Comparison of ENCODE assay signal across 29 mouse cellular contexts in the genomic region with DNA sequence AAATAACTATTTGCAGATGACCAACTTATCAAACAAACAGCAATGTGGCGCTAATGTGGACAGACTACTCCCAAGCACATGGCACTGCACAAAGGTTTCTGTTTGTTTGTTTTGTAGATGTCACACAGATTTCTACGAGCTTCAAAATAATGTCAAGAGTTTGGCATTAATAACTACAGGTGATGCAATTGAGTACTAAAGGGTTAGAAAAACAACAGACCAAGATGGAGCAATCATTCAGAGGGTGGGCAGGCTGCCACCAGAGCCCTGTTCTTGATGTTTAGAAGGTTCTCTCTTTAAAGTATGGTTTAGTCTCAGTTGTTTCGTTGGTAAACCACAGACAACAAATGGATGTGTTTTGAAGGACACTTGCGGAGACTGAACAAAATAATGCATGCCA.
DNase-seq lines count a peak whose midpoint lies in the region; ATAC-seq lines count a peak whose summit lies in the region.
"Had no signal": no experiment of that assay in that cellular context is flagged by ENCODE, and none has a peak within 500 bp of the region (broad histone marks: within the 10 kb centered on the region; RNA-seq: fewer than 3 reads in every experiment).

No protein-coding gene starts in this region.

- 58% methylated on average over 4 of the region's 4 CpGs for WGBS in embryonic facial prominence, embryonic 14.5 days
- 65% methylated on average over 4 of the region's 4 CpGs for WGBS in embryonic facial prominence, embryonic 10.5 days

- H3K4me1 ChIP-seq in embryonic facial prominence, embryonic 14.5 days (ENCODE audit: control insufficient read depth, insufficient read depth, low read length): no peaks in the 10 kb centered on the region
- H3K4me1 ChIP-seq in embryonic facial prominence, embryonic 10.5 days: no peaks in the 10 kb centered on the region
- H3K4me1 ChIP-seq: forebrain, embryonic 10.5 days; forebrain, embryonic 15.5 days; heart, embryonic 13.5 days; hindbrain, embryonic 10.5 days; hindbrain, embryonic 15.5 days; limb, embryonic 13.5 days; liver, embryonic 13.5 days; midbrain, embryonic 10.5 days; stomach, embryonic 15.5 days had no signal

- no peaks in the 10 kb centered on the region for H3K36me3 ChIP-seq in embryonic facial prominence, embryonic 14.5 days (ENCODE audit: control insufficient read depth, insufficient read depth, low read length)
- no peaks in the 10 kb centered on the region for H3K36me3 ChIP-seq in embryonic facial prominence, embryonic 10.5 days (replicated peaks)
- H3K36me3 ChIP-seq: forebrain, embryonic 10.5 days; forebrain, embryonic 15.5 days; heart, embryonic 13.5 days; hindbrain, embryonic 10.5 days; hindbrain, embryonic 15.5 days; limb, embryonic 13.5 days; liver, embryonic 13.5 days; midbrain, embryonic 10.5 days; stomach, embryonic 15.5 days had no signal

- no peaks in the 10 kb centered on the region for H3K9me3 ChIP-seq in embryonic facial prominence, embryonic 14.5 days (ENCODE audit: control insufficient read depth, low read length)
- no peaks in the 10 kb centered on the region for H3K9me3 ChIP-seq in embryonic facial prominence, embryonic 10.5 days
- H3K9me3 ChIP-seq: forebrain, embryonic 10.5 days; forebrain, embryonic 15.5 days; heart, embryonic 13.5 days; hindbrain, embryonic 10.5 days; hindbrain, embryonic 15.5 days; limb, embryonic 13.5 days; liver, embryonic 13.5 days; midbrain, embryonic 10.5 days; stomach, embryonic 15.5 days had no signal

- H3K27me3 ChIP-seq in embryonic facial prominence, embryonic 14.5 days (replicated peaks; ENCODE audit: control insufficient read depth, insufficient read depth, low read length): no peaks in the 10 kb centered on the region
- H3K27me3 ChIP-seq in embryonic facial prominence, embryonic 10.5 days (replicated peaks; ENCODE audit: low read depth, poor library complexity, severe bottlenecking): no peaks in the 10 kb centered on the region
- H3K27me3 ChIP-seq: forebrain, embryonic 15.5 days; heart, embryonic 13.5 days; hindbrain, embryonic 15.5 days; limb, embryonic 13.5 days; liver, embryonic 13.5 days; stomach, embryonic 15.5 days had no signal

- H3K9ac ChIP-seq in embryonic facial prominence, embryonic 14.5 days (ENCODE audit: low read depth, low read length): no peak overlapping the region
- H3K9ac ChIP-seq: forebrain, embryonic 15.5 days; heart, embryonic 13.5 days; hindbrain, embryonic 15.5 days; limb, embryonic 13.5 days; liver, embryonic 13.5 days; lung, embryonic 14.5 days; stomach, embryonic 15.5 days had no signal

- no peak overlapping the region for H3K4me2 ChIP-seq in embryonic facial prominence, embryonic 14.5 days (ENCODE audit: low read depth, low read length)
- H3K4me2 ChIP-seq: forebrain, embryonic 15.5 days; heart, embryonic 13.5 days; hindbrain, embryonic 15.5 days; limb, embryonic 13.5 days; liver, embryonic 13.5 days; lung, embryonic 14.5 days; stomach, embryonic 15.5 days had no signal

- intact Hi-C loops in heart, postnatal 25 days (cut with DNase I): no loop called here

- no peak overlapping the region for H3K4me3 ChIP-seq in embryonic facial prominence, embryonic 14.5 days (ENCODE audit: low read depth, low read length)
- no peak overlapping the region for H3K4me3 ChIP-seq in embryonic facial prominence, embryonic 10.5 days
- H3K4me3 ChIP-seq: forebrain, embryonic 10.5 days; forebrain, embryonic 15.5 days; heart, embryonic 13.5 days; hindbrain, embryonic 10.5 days; hindbrain, embryonic 15.5 days; limb, embryonic 13.5 days; liver, embryonic 13.5 days; midbrain, embryonic 10.5 days; stomach, embryonic 15.5 days had no signal

- ATAC-seq in embryonic facial prominence, embryonic 14.5 days (ENCODE audit: low read depth): no peak
- ATAC-seq: CD4-positive, CD25-positive, alpha-beta regulatory T cell, adult 4 months; forebrain, embryonic 15.5 days; inflammation-experienced regulatory T-cells, adult 6 months; midbrain, embryonic 16.5 days had no signal

- peak; percentile 5 for DNase-seq in embryonic facial prominence, embryonic 14.5 days (ENCODE audit: low spot score)
- no peak for DNase-seq in embryonic facial prominence, embryonic 10.5 days (ENCODE audit: low spot score)
- peak; percentile 32 for DNase-seq in NIH3T3 (ENCODE audit: low read depth)
- DNase-seq in adrenal gland, postnatal 25 days: peak; percentile 8
- DNase-seq in lung, postnatal 25 days (ENCODE audit: low spot score): peak; percentile 11
- no peak for DNase-seq in heart, postnatal 25 days (ENCODE audit: low spot score)
- no peak for DNase-seq in thymus, postnatal 25 days
- no peak for DNase-seq in urinary bladder, adult 18-20 months (ENCODE audit: low spot score in 2 of 2)
- DNase-seq: cerebellum, adult 11-12 months; cerebellum, postnatal 10 days; gastrocnemius, postnatal 36 days; heart, postnatal 10 days; kidney, adult 2 months; kidney, postnatal 4 days; liver, embryonic 13.5 days; lung, embryonic 14.5 days; right cerebral cortex, postnatal 25 days had no signal

- H3K27ac ChIP-seq in embryonic facial prominence, embryonic 14.5 days (replicated peaks; ENCODE audit: low read depth, low read length): no peak overlapping the region
- no peak overlapping the region for H3K27ac ChIP-seq in embryonic facial prominence, embryonic 10.5 days (replicated peaks)
- H3K27ac ChIP-seq: forebrain, embryonic 10.5 days; forebrain, embryonic 15.5 days; heart, embryonic 13.5 days; hindbrain, embryonic 10.5 days; hindbrain, embryonic 15.5 days; kidney, postnatal 0 days; limb, embryonic 13.5 days; liver, embryonic 13.5 days; midbrain, embryonic 10.5 days; stomach, embryonic 15.5 days had no signal

Comparison
In these comparisons a context has a peak if more than half of its experiments do, and no peak if none do; other contexts are left out.
1. DNase-seq: peak in embryonic facial prominence, embryonic 14.5 days (single experiment), NIH3T3 (single experiment), adrenal gland, postnatal 25 days (single experiment) and lung, postnatal 25 days (single experiment); none in embryonic facial prominence, embryonic 10.5 days (single experiment), heart, postnatal 25 days (single experiment), thymus, postnatal 25 days (single experiment) and urinary bladder, adult 18-20 months (0 of 2).